Mouse (Mus musculus) limb, embryonic 14.5 days (tissue): ENCODE results near the gene Ralgapa2. TPM values are rescaled to one million over a fixed set of nuclear protein-coding genes. Genes with fewer than 3 reads are reported as not detected.

Experiments used
- ATAC-seq: fragments of 200-750 bp; cut with Nextera tagmentation; 2 replicates; pipeline ENCODE4 v1.8.0; 2017; ENCODE audit warnings: low read depth, moderate number of reproducible peaks, moderate TSS enrichment; ENCODE audit not compliant: low FRiP score
- DNase-seq: peaks from one replicate; pipeline ENCODE4 v3.0.0-alpha.2; 2015; ENCODE audit warnings: low spot score
- H3K27ac ChIP-seq: fragments of 300-500 bp; sonication (generic); replicated peaks from 2 replicates; pipeline ENCODE4 v1.5.1; 2014; ENCODE audit warnings: low read depth, mild to moderate bottlenecking, low read length, moderate library complexity, mixed read lengths
- H3K27me3 ChIP-seq: fragments of 300-500 bp; sonication (generic); 2 replicates; pipeline ENCODE4 v1.6.1; 2014; ENCODE audit warnings: low read length, mixed read lengths; ENCODE audit not compliant: control insufficient read depth, insufficient read depth
- H3K36me3 ChIP-seq: fragments of 300-500 bp; sonication (generic); 2 replicates; pipeline ENCODE4 v1.6.1; 2014; ENCODE audit warnings: mild to moderate bottlenecking, low read length, moderate library complexity, mixed read lengths; ENCODE audit not compliant: control insufficient read depth, insufficient read depth
- H3K4me1 ChIP-seq: fragments of 300-500 bp; sonication (generic); 2 replicates; pipeline ENCODE4 v1.6.1; 2014; ENCODE audit warnings: antibody characterized with exemption, low read length, mixed read lengths; ENCODE audit not compliant: control insufficient read depth, insufficient read depth
- H3K4me2 ChIP-seq: fragments of 300-500 bp; sonication (generic); replicated peaks from 2 replicates; pipeline ENCODE4 v1.6.1; 2014; ENCODE audit warnings: low read depth, mild to moderate bottlenecking, low read length, moderate library complexity; ENCODE audit not compliant: severe bottlenecking
- H3K4me3 ChIP-seq: fragments of 300-500 bp; sonication (generic); replicated peaks from 2 replicates; pipeline ENCODE4 v1.5.1; 2014; ENCODE audit warnings: low read length
- H3K9ac ChIP-seq: fragments of 300-500 bp; sonication (generic); 2 replicates; pipeline ENCODE4 v1.6.1; 2014; ENCODE audit warnings: mild to moderate bottlenecking, low read depth, low read length, moderate library complexity; ENCODE audit not compliant: severe bottlenecking
- H3K9me3 ChIP-seq: fragments of 300-500 bp; sonication (generic); 2 replicates; pipeline ENCODE4 v1.6.1; 2016; ENCODE audit warnings: low read length; ENCODE audit not compliant: control insufficient read depth
- POLR2A ChIP-seq: fragments of 200-500 bp; IDR thresholded peaks from 2 replicates; pipeline ENCODE4 v1.8.0; 2012; ENCODE audit warnings: inconsistent platforms, mild to moderate bottlenecking, moderate library complexity, borderline replicate concordance; ENCODE audit not compliant: insufficient read depth, insufficient read length; ENCODE audit errors: extremely low read depth
- WGBS: fragments of 180-500 bp; shearing (Covaris S2); extraction: QIAGEN DNeasy Blood & Tissue Kit; methylation state at CpG from one replicate; pipeline ENCODE4 v1.1.7; 2014; 5-methylcytosine and 5-hydroxymethylcytosine counted together
- polyA plus RNA-seq, 2 experiments: library from polyadenylated mRNA; depleted of rRNA in 1 of 2; stranded (reverse) in 1 of 2; unstranded in 1 of 2; fragments of >200 nt; fragmentation: Nextera tagmentation in 1 of 2; extraction: Ambion mirVana in 1 of 2; gene quantifications; 2 replicates each; pipeline versions ENCODE4 v1.2.1 to v1.2.3; 2012 to 2014

Ralgapa2 gene
- polyA plus RNA-seq, 2 experiments = 4.1 TPM

- Histone ChIP-seq H3K9me3 (no peaks in the 10 kb centered on the region), H3K9ac (no peak overlapping the region), H3K27ac (no peak overlapping the region), H3K4me1 (peaks cover 10% of the 10 kb centered on the region), H3K36me3 (peaks cover 2% of the 10 kb centered on the region; the same call in 1 of the 2 replicates), H3K4me2 (no peak overlapping the region), H3K4me3 (no peak overlapping the region), H3K27me3 (no peaks in the 10 kb centered on the region)
- ATAC-seq (no peak), DNase-seq (no peak)
- TF ChIP-seq POLR2A = no peak
- 72% methylated on average over 5 of the region's 5 CpGs for WGBS
These were observed 180.2 kb downstream of the Ralgapa2 start for GRCm38 (mm10) chr2:146331894-146332476.

DNA sequence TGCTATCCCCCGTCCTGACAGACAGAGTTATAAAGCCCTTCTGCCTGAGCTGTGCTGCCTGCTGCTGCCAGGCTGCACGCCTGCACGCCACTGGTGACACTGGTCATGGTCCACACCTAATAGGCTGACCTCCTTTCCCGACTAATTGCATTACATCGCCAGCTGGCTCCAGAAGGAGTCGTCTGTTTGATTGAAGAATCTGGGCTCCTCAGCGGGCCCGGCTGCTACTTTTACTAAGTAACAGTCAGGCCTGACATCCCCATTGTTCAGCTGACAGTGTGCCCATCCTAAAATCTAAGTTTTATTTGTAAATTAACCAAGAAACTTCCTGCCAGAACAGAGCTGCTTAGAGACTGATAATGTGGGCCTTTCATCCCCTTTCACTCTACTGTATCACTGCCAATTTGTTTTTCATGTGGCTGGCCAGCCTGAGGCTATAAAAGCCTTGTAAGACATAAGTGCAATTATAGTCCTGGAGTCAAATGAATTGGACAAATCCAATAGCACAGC is 181.3 kb downstream of the Ralgapa2 start:
- Histone ChIP-seq H3K4me3 (no peak overlapping the region), H3K9me3 (no peaks in the 10 kb centered on the region), H3K27me3 (no peaks in the 10 kb centered on the region), H3K4me2 (no peak overlapping the region), H3K9ac (no peak overlapping the region), H3K36me3 (peaks cover 2% of the 10 kb centered on the region; the same call in 1 of the 2 replicates), H3K4me1 (peaks cover 10% of the 10 kb centered on the region), H3K27ac (no peak overlapping the region)
- DNase-seq = no peak
- TF ChIP-seq POLR2A = no peak
- 15% methylated on average over 8 of the region's 8 CpGs for WGBS
- ATAC-seq = no peak

DNA sequence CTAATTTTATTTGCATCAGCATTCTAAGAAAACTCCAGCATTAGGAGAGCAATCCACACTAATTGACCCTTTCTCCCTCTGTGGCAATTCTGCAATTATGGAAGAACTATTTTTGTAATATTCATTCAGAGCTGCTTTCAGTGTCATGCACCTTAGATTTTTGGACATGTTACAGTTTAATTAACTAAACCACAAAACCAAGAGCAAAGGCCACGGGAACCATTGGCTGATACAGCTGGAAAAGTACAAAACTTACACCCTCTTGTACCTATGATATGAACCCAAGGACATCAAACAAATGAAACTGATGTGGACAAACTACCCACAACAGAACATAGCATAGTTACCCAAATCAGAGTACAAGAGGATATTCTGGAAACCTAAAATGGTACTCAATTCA is 182.0 kb downstream of the Ralgapa2 start:
- Histone ChIP-seq H3K4me2 (no peak overlapping the region), H3K9me3 (no peaks in the 10 kb centered on the region), H3K4me3 (no peak overlapping the region), H3K9ac (no peak overlapping the region), H3K4me1 (peaks cover 10% of the 10 kb centered on the region), H3K27ac (no peak overlapping the region), H3K36me3 (peaks cover 2% of the 10 kb centered on the region; the same call in 1 of the 2 replicates), H3K27me3 (no peaks in the 10 kb centered on the region)
- ATAC-seq = no peak
- WGBS = 88% methylated on average over 1 of the region's 1 CpGs
- no peak for DNase-seq
- TF ChIP-seq POLR2A = no peak

- WGBS = 92% methylated on average over 1 of the region's 1 CpGs
- TF ChIP-seq POLR2A = no peak
- no peak for DNase-seq
- H3K9me3 ChIP-seq = no peaks in the 10 kb centered on the region
- H3K4me3 ChIP-seq = no peak overlapping the region
- H3K9ac ChIP-seq = no peak overlapping the region
- H3K27ac ChIP-seq = no peak overlapping the region
- H3K4me2 ChIP-seq = no peak overlapping the region
- no peaks in the 10 kb centered on the region for H3K27me3 ChIP-seq
- peaks cover 7% of the 10 kb centered on the region for H3K4me1 ChIP-seq
- no peak for ATAC-seq
- peaks cover 2% of the 10 kb centered on the region; the same call in 1 of the 2 replicates for H3K36me3 ChIP-seq
These were observed 185.5 kb downstream of the Ralgapa2 start for GRCm38 (mm10) chr2:146326654-146327053.

- H3K4me3 ChIP-seq = no peak overlapping the region
- H3K27me3 ChIP-seq = no peaks in the 10 kb centered on the region
- no peaks in the 10 kb centered on the region for H3K9me3 ChIP-seq
- no peak overlapping the region for H3K4me2 ChIP-seq
- no peak overlapping the region for H3K27ac ChIP-seq
- no peak for DNase-seq
- ATAC-seq = no peak
- H3K9ac ChIP-seq = no peak overlapping the region
- H3K36me3 ChIP-seq = peaks cover 2% of the 10 kb centered on the region; the same call in 1 of the 2 replicates
- no peaks in the 10 kb centered on the region for H3K4me1 ChIP-seq
- no peak for TF ChIP-seq POLR2A
- WGBS = 53% methylated on average over 15 of the region's 15 CpGs
These were observed 187.0 kb downstream of the Ralgapa2 start for GRCm38 (mm10) chr2:146324907-146325715.
